Mouse (Mus musculus): ENCODE data around the gene Stpg4. TPM values are rescaled to one million over a fixed set of nuclear protein-coding genes. Genes with fewer than 3 reads are reported as not detected.

Stpg4 gene
- polyA plus RNA-seq, 1 experiment from 2014 or later, result not detected

DNA sequence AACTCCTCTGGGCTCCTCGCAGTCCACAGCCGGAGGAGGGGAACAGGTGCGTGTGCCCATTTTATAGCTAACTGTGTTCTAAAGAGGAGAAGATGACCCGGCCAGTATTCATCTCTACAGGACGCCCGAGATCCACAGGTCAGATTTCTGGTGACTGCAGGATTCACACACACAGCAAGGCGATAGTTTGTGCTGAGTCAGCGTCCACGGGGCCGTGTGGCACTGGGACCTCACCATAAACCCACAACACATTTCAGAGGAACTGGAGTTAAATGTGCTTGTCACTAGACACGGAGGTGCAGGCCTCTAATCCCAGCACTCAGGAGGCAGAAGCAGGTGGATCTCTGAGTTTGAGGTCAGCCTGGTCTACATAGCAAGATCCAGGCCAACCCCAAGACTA is 25.1 kb downstream of the Stpg4 start:
- no peak overlapping the region for H3K4me3 ChIP-seq (ENCODE audit: low read depth, low read length)
- no peaks in the 10 kb centered on the region for H3K36me3 ChIP-seq (ENCODE audit: control insufficient read depth, insufficient read depth)
- no peak overlapping the region for H3K4me2 ChIP-seq (ENCODE audit: low read depth, low read length)
- H3K27ac ChIP-seq (ENCODE audit: low read length), result no peak overlapping the region
- no peak for ATAC-seq (ENCODE audit: low read depth)
- 61% methylated on average over 11 of the region's 11 CpGs for WGBS (ENCODE audit: insufficient replicate concordance)
- H3K4me1 ChIP-seq (ENCODE audit: control insufficient read depth, low read depth, low read length), result no peaks in the 10 kb centered on the region
- no peaks in the 10 kb centered on the region for H3K9me3 ChIP-seq (replicated peaks; ENCODE audit: control insufficient read depth, low read length)
- H3K9ac ChIP-seq (ENCODE audit: low read depth, low read length), result no peak overlapping the region
- H3K27me3 ChIP-seq (ENCODE audit: control insufficient read depth, insufficient read depth, low read depth, low read length), result no peaks in the 10 kb centered on the region

DNA sequence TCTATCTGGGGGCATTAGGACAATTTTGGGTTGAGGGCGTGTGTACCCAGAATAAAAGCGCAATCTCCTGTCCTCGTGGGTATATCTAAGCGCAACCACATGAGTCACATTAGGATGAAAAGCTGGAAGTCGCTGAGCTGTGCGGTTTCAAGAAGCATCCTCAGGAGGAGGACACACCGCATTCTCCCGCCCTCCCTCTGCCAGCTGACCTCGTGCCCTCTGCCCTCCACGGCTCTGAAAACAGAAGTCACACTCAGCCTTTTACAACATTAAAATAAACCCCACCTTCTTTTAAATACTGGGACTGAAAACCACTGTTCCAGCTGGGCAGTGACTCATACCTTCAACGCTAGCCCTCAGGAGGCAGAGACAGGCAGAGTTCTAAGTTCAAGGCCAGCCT is 30.5 kb downstream of the Stpg4 start:
- H3K27ac ChIP-seq (ENCODE audit: low read length), result no peak overlapping the region
- H3K36me3 ChIP-seq (ENCODE audit: control insufficient read depth, insufficient read depth), result no peaks in the 10 kb centered on the region
- no peak overlapping the region for H3K4me2 ChIP-seq (ENCODE audit: low read depth, low read length)
- 59% methylated on average over 11 of the region's 11 CpGs for WGBS (ENCODE audit: insufficient replicate concordance)
- no peaks in the 10 kb centered on the region for H3K27me3 ChIP-seq (ENCODE audit: control insufficient read depth, insufficient read depth, low read depth, low read length)
- no peak overlapping the region for H3K4me3 ChIP-seq (ENCODE audit: low read depth, low read length)
- no peak overlapping the region for H3K9ac ChIP-seq (ENCODE audit: low read depth, low read length)
- H3K4me1 ChIP-seq (ENCODE audit: control insufficient read depth, low read depth, low read length), result no peaks in the 10 kb centered on the region
- no peak for ATAC-seq (ENCODE audit: low read depth)
- no peaks in the 10 kb centered on the region for H3K9me3 ChIP-seq (replicated peaks; ENCODE audit: control insufficient read depth, low read length)

DNA sequence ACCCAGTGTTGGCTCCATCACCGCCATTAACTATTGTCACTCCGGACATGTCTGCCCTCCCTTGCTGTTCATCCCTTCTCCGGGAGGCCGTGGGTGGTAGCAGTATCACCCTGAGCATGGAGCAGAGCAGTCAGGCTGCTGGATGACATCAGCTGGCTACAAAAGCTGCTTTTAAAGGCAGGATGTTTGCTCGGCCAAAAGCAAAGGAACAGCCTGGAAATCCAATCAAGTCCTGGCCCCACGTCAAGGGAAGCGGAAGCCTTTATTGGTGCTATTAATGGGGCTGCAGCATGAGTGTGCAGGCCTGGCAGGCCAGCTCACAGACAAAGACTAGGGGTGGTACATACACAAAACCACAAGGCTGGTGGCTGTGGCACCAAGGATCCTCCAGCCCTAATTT is 36.3 kb downstream of the Stpg4 start:
- WGBS (ENCODE audit: insufficient replicate concordance), result 52% methylated on average over 7 of the region's 7 CpGs
- Histone ChIP-seq H3K4me3 (ENCODE audit: low read depth, low read length) (no peak overlapping the region), H3K9me3 (replicated peaks; ENCODE audit: control insufficient read depth, low read length) (no peaks in the 10 kb centered on the region), H3K4me1 (ENCODE audit: control insufficient read depth, low read depth, low read length) (no peaks in the 10 kb centered on the region), H3K36me3 (ENCODE audit: control insufficient read depth, insufficient read depth) (no peaks in the 10 kb centered on the region), H3K27me3 (ENCODE audit: control insufficient read depth, insufficient read depth, low read depth, low read length) (no peaks in the 10 kb centered on the region), H3K9ac (ENCODE audit: low read depth, low read length) (no peak overlapping the region), H3K27ac (ENCODE audit: low read length) (no peak overlapping the region), H3K4me2 (ENCODE audit: low read depth, low read length) (no peak overlapping the region)
- no peak for ATAC-seq (ENCODE audit: low read depth)

DNA sequence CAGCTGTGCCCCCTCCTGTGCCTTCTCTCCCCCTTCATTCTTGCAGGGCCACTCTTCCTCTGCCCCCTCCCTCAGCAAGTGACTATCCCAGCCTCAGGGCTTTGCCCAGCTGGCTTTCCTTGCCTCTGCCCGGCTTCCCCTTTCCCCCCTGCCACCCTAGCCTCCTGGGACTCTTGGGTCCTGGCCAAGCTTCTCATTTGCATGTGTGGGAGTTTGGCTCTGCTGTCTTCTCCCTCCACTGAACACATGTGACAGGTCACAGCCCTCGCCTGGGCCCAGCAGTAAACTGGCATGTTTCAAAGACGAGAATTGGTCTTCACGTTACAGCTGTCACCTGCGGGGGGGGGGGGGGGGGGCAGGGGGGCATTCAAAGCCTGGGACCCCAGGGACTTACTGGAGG is 40.5 kb downstream of the Stpg4 start:
- Histone ChIP-seq H3K27ac (ENCODE audit: low read length) (no peak overlapping the region), H3K36me3 (ENCODE audit: control insufficient read depth, insufficient read depth) (no peaks in the 10 kb centered on the region), H3K4me1 (ENCODE audit: control insufficient read depth, low read depth, low read length) (no peaks in the 10 kb centered on the region), H3K9ac (ENCODE audit: low read depth, low read length) (no peak overlapping the region), H3K4me3 (ENCODE audit: low read depth, low read length) (no peak overlapping the region), H3K27me3 (ENCODE audit: control insufficient read depth, insufficient read depth, low read depth, low read length) (no peaks in the 10 kb centered on the region), H3K9me3 (replicated peaks; ENCODE audit: control insufficient read depth, low read length) (no peaks in the 10 kb centered on the region), H3K4me2 (ENCODE audit: low read depth, low read length) (no peak overlapping the region)
- WGBS (ENCODE audit: insufficient replicate concordance), result 55% methylated on average over 4 of the region's 5 CpGs
- peak; percentile 53; the same call in 1 of the 2 replicates for ATAC-seq (ENCODE audit: low read depth)

GRCm38 (mm10) chr17:87385835-87386234 is 41.7 kb downstream of the Stpg4 start:
- no peak overlapping the region for H3K27ac ChIP-seq (ENCODE audit: low read length)
- 69% methylated on average over 3 of the region's 3 CpGs for WGBS (ENCODE audit: insufficient replicate concordance)
- H3K4me1 ChIP-seq (ENCODE audit: control insufficient read depth, low read depth, low read length), result no peaks in the 10 kb centered on the region
- no peaks in the 10 kb centered on the region for H3K27me3 ChIP-seq (ENCODE audit: control insufficient read depth, insufficient read depth, low read depth, low read length)
- no peak overlapping the region for H3K4me3 ChIP-seq (ENCODE audit: low read depth, low read length)
- no peak overlapping the region for H3K9ac ChIP-seq (ENCODE audit: low read depth, low read length)
- H3K4me2 ChIP-seq (ENCODE audit: low read depth, low read length), result no peak overlapping the region
- H3K36me3 ChIP-seq (ENCODE audit: control insufficient read depth, insufficient read depth), result no peaks in the 10 kb centered on the region
- H3K9me3 ChIP-seq (replicated peaks; ENCODE audit: control insufficient read depth, low read length), result no peaks in the 10 kb centered on the region
- ATAC-seq (ENCODE audit: low read depth), result no peak

GRCm38 (mm10) chr17:87380681-87381080 is 46.9 kb downstream of the Stpg4 start:
- Histone ChIP-seq H3K4me1 (ENCODE audit: control insufficient read depth, low read depth, low read length) (peaks cover 9% of the 10 kb centered on the region), H3K4me2 (ENCODE audit: low read depth, low read length) (no peak overlapping the region), H3K27me3 (ENCODE audit: control insufficient read depth, insufficient read depth, low read depth, low read length) (no peaks in the 10 kb centered on the region), H3K27ac (ENCODE audit: low read length) (no peak overlapping the region), H3K36me3 (ENCODE audit: control insufficient read depth, insufficient read depth) (no peaks in the 10 kb centered on the region), H3K9ac (ENCODE audit: low read depth, low read length) (no peak overlapping the region), H3K9me3 (replicated peaks; ENCODE audit: control insufficient read depth, low read length) (no peaks in the 10 kb centered on the region), H3K4me3 (ENCODE audit: low read depth, low read length) (no peak overlapping the region)
- no peak for ATAC-seq (ENCODE audit: low read depth)
- 71% methylated on average over 9 of the region's 9 CpGs for WGBS (ENCODE audit: insufficient replicate concordance)

DNA sequence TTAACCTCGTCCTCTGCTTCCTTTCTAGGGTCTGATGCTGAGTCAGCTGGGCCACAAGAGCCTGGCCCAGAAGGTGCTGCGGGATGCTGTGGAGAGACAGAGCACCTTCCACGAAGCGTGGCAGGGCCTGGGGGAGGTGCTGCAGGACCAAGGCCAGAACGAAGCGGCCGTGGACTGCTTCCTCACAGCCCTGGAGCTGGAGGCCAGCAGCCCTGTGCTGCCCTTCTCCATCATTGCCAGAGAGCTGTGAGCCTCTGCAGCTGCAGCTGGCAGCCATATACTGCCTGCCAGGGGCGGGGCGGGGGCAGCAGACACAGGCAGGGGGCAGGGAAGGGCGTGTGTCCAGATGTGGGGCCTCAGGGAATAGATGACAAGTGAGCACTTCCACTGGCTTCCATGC is 47.7 kb downstream of the Stpg4 start:
- no peak for ATAC-seq (ENCODE audit: low read depth)
- peaks cover 9% of the 10 kb centered on the region for H3K4me1 ChIP-seq (ENCODE audit: control insufficient read depth, low read depth, low read length)
- H3K27ac ChIP-seq (ENCODE audit: low read length), result no peak overlapping the region
- no peak overlapping the region for H3K9ac ChIP-seq (ENCODE audit: low read depth, low read length)
- H3K36me3 ChIP-seq (ENCODE audit: control insufficient read depth, insufficient read depth), result no peaks in the 10 kb centered on the region
- WGBS (ENCODE audit: insufficient replicate concordance), result 49% methylated on average over 10 of the region's 10 CpGs
- H3K4me2 ChIP-seq (ENCODE audit: low read depth, low read length), result no peak overlapping the region
- no peaks in the 10 kb centered on the region for H3K9me3 ChIP-seq (replicated peaks; ENCODE audit: control insufficient read depth, low read length)
- no peak overlapping the region for H3K4me3 ChIP-seq (ENCODE audit: low read depth, low read length)
- no peaks in the 10 kb centered on the region for H3K27me3 ChIP-seq (ENCODE audit: control insufficient read depth, insufficient read depth, low read depth, low read length)

DNA sequence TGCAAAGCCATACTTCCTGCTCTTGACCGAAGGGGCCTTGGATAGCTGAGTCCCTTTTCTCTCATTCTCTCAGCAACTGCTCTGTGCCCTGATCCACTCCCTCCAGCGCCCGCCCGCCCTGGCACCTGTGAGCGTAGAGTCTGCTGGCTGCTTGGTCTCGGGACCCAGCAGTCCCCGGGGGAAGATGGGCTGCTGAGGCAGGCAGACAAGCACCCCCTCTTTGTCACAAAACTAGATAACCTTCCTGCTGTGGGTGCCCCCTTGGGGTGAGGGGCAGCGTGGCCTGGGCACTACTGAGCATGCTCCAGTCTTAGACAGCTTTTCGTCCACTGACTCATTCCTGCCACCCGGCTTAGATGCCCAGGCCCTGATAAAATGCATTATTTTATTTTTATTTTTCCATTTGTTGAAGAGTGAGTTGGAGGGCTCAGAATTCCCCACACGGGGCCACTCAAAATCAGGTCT is 48.3 kb downstream of the Stpg4 start:
- Histone ChIP-seq H3K9me3 (replicated peaks; ENCODE audit: control insufficient read depth, low read length) (no peaks in the 10 kb centered on the region), H3K27ac (ENCODE audit: low read length) (no peak overlapping the region), H3K27me3 (ENCODE audit: control insufficient read depth, insufficient read depth, low read depth, low read length) (no peaks in the 10 kb centered on the region), H3K4me3 (ENCODE audit: low read depth, low read length) (no peak overlapping the region), H3K9ac (ENCODE audit: low read depth, low read length) (no peak overlapping the region), H3K36me3 (ENCODE audit: control insufficient read depth, insufficient read depth) (no peaks in the 10 kb centered on the region), H3K4me1 (ENCODE audit: control insufficient read depth, low read depth, low read length) (peaks cover 9% of the 10 kb centered on the region), H3K4me2 (ENCODE audit: low read depth, low read length) (no peak overlapping the region)
- 66% methylated on average over 11 of the region's 11 CpGs for WGBS (ENCODE audit: insufficient replicate concordance)
- ATAC-seq (ENCODE audit: low read depth), result no peak

DNA sequence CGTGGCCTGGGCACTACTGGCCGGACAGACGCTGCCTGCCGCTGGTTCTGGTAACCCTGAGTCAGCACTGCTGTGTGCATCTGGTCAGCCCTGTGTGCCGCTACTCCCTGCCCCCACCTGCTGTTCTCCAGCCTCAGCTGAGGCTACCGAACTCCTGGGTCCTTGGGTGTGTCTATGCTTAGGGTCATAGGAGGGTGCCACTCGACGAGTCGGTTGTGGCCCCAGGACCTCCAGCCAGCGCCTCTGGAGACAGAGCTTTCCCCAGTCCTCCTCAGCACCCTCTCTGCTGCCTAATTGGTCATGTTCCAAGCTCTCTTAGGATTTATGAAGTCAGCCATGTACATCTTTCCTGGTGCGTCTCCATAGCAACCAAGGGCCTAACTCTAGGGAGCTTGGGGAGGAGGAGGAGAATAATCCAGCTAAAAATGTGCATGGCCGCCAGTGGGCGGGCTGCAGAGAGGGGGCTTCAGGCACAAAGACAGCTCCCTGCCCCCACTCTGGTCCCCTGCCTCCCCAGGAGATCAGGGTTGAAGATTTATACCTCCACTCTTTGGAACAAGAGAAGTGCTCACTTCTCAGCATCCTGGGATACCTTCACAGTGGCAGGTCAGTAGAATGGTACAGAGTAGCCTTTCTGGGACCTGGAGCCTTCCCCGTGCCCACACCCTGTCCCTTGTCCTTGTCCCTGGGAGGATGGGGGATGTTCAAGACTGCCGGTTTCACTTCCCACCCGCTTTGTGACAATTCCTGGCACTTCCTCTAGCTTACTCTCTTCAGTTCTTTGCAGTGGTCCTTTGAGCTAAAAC is 49.0 kb downstream of the Stpg4 start:
- Histone ChIP-seq H3K27me3 (ENCODE audit: control insufficient read depth, insufficient read depth, low read depth, low read length) (no peaks in the 10 kb centered on the region), H3K9ac (ENCODE audit: low read depth, low read length) (no peak overlapping the region), H3K36me3 (ENCODE audit: control insufficient read depth, insufficient read depth) (no peaks in the 10 kb centered on the region), H3K9me3 (replicated peaks; ENCODE audit: control insufficient read depth, low read length) (no peaks in the 10 kb centered on the region), H3K27ac (ENCODE audit: low read length) (peak overlapping the region; percentile 19; the same call in 1 of the 2 replicates), H3K4me2 (ENCODE audit: low read depth, low read length) (no peak overlapping the region), H3K4me3 (ENCODE audit: low read depth, low read length) (no peak overlapping the region), H3K4me1 (ENCODE audit: control insufficient read depth, low read depth, low read length) (peaks cover 9% of the 10 kb centered on the region)
- no peak for ATAC-seq (ENCODE audit: low read depth)
- 67% methylated on average over 16 of the region's 16 CpGs for WGBS (ENCODE audit: insufficient replicate concordance)

Data from liver, embryonic 16.5 days (tissue).